Mouse (Mus musculus) embryonic fibroblast, embryonic 13.5 days (primary cell): Measurements from ENCODE around the gene AW551984.

Source experiments
- CTCF ChIP-seq: IDR thresholded peaks from 2 replicates; pipeline ENCODE4 v1.5.1; 2011; ENCODE audit warnings: mild to moderate bottlenecking, control low read depth, low read length, moderate library complexity, borderline replicate concordance; ENCODE audit not compliant: insufficient read depth
- POLR2A ChIP-seq: IDR thresholded peaks from 2 replicates; pipeline ENCODE4 v1.6.1; 2011; ENCODE audit warnings: low read depth, mild to moderate bottlenecking, control low read depth, low read length, moderate library complexity

DNA sequence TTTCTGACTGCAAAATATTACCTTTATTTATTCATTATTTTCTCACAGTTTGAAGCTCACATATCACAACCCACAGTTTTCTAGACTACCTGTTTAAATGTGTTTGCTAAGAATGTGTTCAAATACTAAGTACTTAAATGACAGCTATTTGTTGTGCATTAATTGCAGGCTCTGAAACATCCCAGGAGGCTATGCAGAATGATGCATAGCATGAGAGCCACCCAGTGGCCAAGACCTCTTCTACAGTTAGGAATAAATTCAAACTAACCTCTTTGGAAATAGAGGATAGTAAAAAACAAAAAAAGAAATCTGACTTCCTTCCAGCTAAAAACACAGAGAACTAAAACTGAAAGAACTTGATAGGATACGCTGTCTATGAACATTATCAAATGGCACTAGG, 7.8 kb upstream of the AW551984 start:
- TF ChIP-seq CTCF (no peak), POLR2A (no peak)
